In the genomic region with DNA sequence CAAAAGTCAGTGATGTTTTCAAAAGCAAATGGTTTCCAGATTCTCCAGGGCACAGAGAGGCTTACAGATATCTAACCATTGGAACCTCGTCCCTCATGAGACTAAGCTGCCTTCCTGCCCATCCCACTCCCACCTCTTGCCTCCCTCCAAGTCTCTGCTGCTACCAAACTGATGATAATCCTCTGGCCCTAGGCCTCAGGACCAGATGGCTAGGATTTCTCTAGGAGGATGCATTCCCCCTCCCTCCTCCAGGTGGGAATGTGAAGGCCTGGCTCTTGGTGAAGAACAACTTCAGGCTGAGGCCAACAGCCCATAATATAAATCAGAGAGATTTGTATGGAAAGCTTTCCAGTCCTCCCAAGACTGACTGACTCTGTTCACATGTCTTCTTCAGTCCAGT, we compare ENCODE assay signal across 12 mouse cellular contexts.
"Had no signal": no experiment of that assay in that cellular context is flagged by ENCODE, and none has a peak within 500 bp of the region (broad histone marks: within the 10 kb centered on the region; RNA-seq: fewer than 3 reads in every experiment).

No protein-coding gene starts in this region.

- DNase-seq: lung, embryonic 14.5 days; lung, postnatal 10 days; lung, postnatal 4 days; midbrain, embryonic 14.5 days; retina, postnatal 1 day; right cerebral cortex, adult 18-20 months; right cerebral cortex, postnatal 25 days; right cerebral cortex, postnatal 4 days; spleen, adult 18-20 months; thymus, adult 18-20 months; thymus, postnatal 14 days; thymus, postnatal 36 days had no signal
